Mouse (Mus musculus) embryonic fibroblast, embryonic 13.5 days (primary cell): Measurements from ENCODE around the gene AI854703.

Experiments
- CTCF ChIP-seq: IDR thresholded peaks from 2 replicates; pipeline ENCODE4 v1.5.1; 2011; ENCODE audit warnings: mild to moderate bottlenecking, control low read depth, low read length, moderate library complexity, borderline replicate concordance; ENCODE audit not compliant: insufficient read depth
- POLR2A ChIP-seq: IDR thresholded peaks from 2 replicates; pipeline ENCODE4 v1.6.1; 2011; ENCODE audit warnings: low read depth, mild to moderate bottlenecking, control low read depth, low read length, moderate library complexity

GRCm38 (mm10) chr6:48666159-48666586, 39.6 kb downstream of the AI854703 start:
- no peak for TF ChIP-seq POLR2A
- TF ChIP-seq CTCF, result no peak
